Mouse (Mus musculus): ENCODE data around the gene Sycp2. TPM values are rescaled to one million over a fixed set of nuclear protein-coding genes. Genes with fewer than 3 reads are reported as not detected.
"Not testable (repeated sequence)": the region's sequence is repeated elsewhere in the genome, so short reads cannot be mapped to it uniquely, and the experiment has no call there.

The Sycp2 gene
- polyA plus RNA-seq, 1 experiment from 2014 or later = 0.04 TPM

DNA sequence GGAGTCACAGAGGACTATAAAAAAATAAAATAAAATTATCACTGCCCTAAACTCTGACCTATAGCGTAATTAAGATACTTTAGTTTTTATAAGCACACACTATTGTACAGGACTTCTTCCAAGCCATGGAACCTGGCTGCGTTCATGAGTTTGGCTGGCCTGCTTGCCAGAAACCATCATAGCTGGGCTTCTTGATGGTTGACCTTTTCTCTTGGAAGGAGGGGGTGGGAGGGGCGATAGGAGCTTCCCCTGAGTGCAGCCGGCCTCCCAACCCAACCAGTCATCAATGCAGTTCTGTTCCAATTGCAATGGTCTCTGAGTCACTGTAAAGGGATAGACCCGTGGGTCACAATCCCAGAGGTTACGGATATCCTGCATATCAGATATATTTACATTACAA is 2.8 kb upstream of the Sycp2 start:
- H3K27ac ChIP-seq (replicated peaks) = no peak overlapping the region
- H3K9me3 ChIP-seq (replicated peaks) = peaks cover 10% of the 10 kb centered on the region; the same call in 1 of the 2 replicates
- H3K4me1 ChIP-seq = peaks cover 20% of the 10 kb centered on the region
- WGBS = 86% methylated on average over 6 of the region's 6 CpGs
- DNase-seq (ENCODE audit: low spot score) = no peak
- H3K4me3 ChIP-seq = no peak overlapping the region
- H3K36me3 ChIP-seq = no peaks in the 10 kb centered on the region
- H3K27me3 ChIP-seq (ENCODE audit: low read depth, poor library complexity, severe bottlenecking) = peaks cover 40% of the 10 kb centered on the region

DNA sequence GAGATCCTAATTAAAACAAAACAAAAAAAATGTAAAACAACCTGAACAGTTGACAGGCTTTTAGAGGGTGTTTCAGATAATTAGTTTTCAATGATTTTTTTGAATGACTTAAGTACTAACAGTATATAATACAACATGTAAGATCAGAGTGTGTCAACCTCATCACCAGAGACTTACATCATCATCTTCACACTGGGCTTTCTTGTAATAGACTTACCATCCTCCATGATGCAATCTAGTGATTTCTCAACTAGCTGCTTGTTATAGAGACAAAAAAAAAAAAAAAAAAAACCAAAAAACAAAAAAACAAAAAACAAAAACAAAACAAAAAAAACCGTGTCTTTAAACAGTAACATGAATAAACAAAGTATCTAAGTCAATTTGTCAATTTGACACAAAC is 1.5 kb upstream of the Sycp2 start:
- no peak for DNase-seq (ENCODE audit: low spot score)
- peaks cover 28% of the 10 kb centered on the region for H3K27me3 ChIP-seq (ENCODE audit: low read depth, poor library complexity, severe bottlenecking)
- H3K27ac ChIP-seq (replicated peaks) = no peak overlapping the region
- H3K4me1 ChIP-seq = peaks cover 9% of the 10 kb centered on the region
- peaks cover 10% of the 10 kb centered on the region; the same call in 1 of the 2 replicates for H3K9me3 ChIP-seq (replicated peaks)
- 74% methylated on average over 1 of the region's 1 CpGs for WGBS
- no peaks in the 10 kb centered on the region for H3K36me3 ChIP-seq
- no peak overlapping the region for H3K4me3 ChIP-seq

DNA sequence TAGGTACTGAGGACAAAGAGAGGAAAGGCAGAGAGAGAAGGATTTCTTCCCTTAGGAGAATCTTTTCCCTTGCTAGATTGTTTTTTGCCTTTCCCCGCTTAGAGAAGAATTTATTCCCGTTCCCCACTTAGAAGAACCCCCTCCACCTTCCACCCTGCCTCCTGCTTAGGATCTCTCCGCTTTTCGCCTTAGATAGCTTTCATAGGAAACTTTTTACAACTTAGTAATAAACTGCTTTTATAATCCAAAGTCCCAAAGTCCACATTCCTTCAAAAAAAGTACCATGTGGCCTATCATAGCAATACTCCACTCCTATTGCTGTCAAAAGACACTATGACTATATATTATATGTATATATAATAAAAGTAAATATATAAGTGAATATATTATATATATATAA is 64.9 kb downstream of the Sycp2 start:
- no peak for DNase-seq (ENCODE audit: low spot score)
- 84% methylated on average over 4 of the region's 4 CpGs for WGBS
- no peaks in the 10 kb centered on the region for H3K4me1 ChIP-seq
- no peaks in the 10 kb centered on the region for H3K36me3 ChIP-seq
- no peaks in the 10 kb centered on the region for H3K9me3 ChIP-seq (replicated peaks)
- no peaks in the 10 kb centered on the region for H3K27me3 ChIP-seq (ENCODE audit: low read depth, poor library complexity, severe bottlenecking)
- H3K4me3 ChIP-seq = no peak overlapping the region
- no peak overlapping the region for H3K27ac ChIP-seq (replicated peaks)

DNA sequence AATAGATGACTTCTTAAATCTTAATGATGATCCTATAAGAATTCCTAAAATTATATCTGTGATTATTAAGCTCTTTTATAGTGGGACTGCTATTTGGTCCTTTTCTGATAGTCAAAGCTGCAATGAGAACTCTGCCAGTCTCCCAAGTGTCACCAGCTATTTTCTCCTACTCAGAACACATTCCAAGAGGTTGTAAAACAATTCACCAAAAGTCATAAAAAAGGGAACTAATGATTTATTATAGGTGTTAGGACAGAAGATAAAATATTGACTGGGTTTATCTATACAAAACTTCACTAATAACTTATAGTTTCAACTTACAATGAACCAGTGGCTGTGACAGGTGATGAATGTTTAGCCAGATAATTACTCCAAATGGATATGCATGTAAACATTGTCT is 65.4 kb downstream of the Sycp2 start:
- H3K4me1 ChIP-seq; H3K4me3 ChIP-seq; H3K36me3 ChIP-seq; H3K9me3 ChIP-seq (replicated peaks); H3K27me3 ChIP-seq (ENCODE audit: low read depth, poor library complexity, severe bottlenecking); DNase-seq (ENCODE audit: low spot score); H3K27ac ChIP-seq (replicated peaks): not testable (repeated sequence)

DNA sequence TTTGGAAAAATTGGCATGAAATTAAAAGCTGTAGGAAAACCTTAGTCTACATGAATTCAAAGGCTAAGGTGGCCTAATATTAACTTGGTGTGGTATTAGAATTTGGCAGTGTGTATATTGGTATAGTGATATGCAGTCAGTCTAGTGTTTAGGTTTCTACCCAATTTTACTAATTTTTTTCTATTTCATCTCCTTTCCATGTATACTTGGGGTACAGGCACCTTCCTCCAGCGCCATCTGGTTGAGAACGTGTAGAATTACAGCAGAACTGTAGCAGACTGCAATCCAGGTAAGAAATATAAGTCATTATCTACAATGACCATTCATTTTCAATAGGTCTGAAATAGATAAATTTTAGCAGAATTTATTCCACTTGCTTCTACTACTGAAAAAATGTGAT is 68.4 kb downstream of the Sycp2 start:
- Histone ChIP-seq H3K36me3 (no peaks in the 10 kb centered on the region), H3K4me3 (no peak overlapping the region), H3K27ac (replicated peaks) (no peak overlapping the region), H3K27me3 (ENCODE audit: low read depth, poor library complexity, severe bottlenecking) (no peaks in the 10 kb centered on the region), H3K9me3 (replicated peaks) (no peaks in the 10 kb centered on the region), H3K4me1 (no peaks in the 10 kb centered on the region)
- 0% methylated on average over 2 of the region's 2 CpGs for WGBS
- DNase-seq (ENCODE audit: low spot score) = no peak

DNA sequence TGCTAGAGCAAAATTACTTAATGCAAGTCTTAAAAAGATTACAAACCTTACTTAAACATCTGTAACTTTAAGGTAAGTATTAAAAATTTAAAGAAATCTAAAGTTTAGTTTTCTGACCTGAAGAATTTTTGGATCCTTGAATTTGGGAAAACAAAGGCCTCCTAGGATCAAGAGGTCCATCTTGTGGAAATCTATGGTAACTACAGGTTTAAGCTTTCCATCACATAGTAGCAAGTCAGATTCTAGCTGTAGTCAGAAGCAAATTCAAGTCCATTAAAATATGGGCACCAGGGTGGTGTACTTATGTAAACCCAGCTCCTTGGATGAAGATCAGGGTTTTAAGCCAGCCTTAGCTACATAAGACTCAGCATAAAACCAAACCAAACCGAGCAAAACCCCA is 69.6 kb downstream of the Sycp2 start:
- Histone ChIP-seq H3K27ac (replicated peaks) (no peak overlapping the region), H3K36me3 (no peaks in the 10 kb centered on the region), H3K27me3 (ENCODE audit: low read depth, poor library complexity, severe bottlenecking) (no peaks in the 10 kb centered on the region), H3K4me3 (no peak overlapping the region), H3K4me1 (no peaks in the 10 kb centered on the region), H3K9me3 (replicated peaks) (no peaks in the 10 kb centered on the region)
- 49% methylated on average over 1 of the region's 1 CpGs for whole genome bisulfite sequencing
- no peak for DNase-seq (ENCODE audit: low spot score)

DNA sequence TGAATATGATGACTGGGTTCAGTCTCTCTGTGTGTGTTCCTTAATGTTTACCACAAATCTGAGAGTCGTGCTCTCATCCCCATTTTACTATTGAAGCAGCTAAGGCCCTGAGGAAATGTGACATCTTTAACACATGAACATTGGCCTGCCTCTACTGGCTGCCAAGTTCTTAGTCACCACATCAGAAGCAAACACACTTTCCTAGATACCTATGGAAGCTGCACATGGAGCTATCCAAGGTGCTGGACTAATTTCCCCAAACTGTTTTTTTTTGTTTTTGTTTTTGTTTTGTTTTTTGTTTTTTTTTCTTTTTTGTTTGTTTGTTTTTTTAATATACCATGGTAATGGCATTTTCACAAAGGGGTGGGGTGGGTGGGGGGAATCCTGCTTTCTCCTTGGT is 77.5 kb downstream of the Sycp2 start:
- H3K4me1 ChIP-seq = peaks cover 13% of the 10 kb centered on the region
- no peak overlapping the region for H3K27ac ChIP-seq (replicated peaks)
- no peak overlapping the region for H3K4me3 ChIP-seq
- DNase-seq (ENCODE audit: low spot score) = no peak
- 76% methylated on average over 1 of the region's 1 CpGs for WGBS
- H3K9me3 ChIP-seq (replicated peaks) = no peaks in the 10 kb centered on the region
- no peaks in the 10 kb centered on the region for H3K36me3 ChIP-seq
- H3K27me3 ChIP-seq (ENCODE audit: low read depth, poor library complexity, severe bottlenecking) = no peaks in the 10 kb centered on the region

DNA sequence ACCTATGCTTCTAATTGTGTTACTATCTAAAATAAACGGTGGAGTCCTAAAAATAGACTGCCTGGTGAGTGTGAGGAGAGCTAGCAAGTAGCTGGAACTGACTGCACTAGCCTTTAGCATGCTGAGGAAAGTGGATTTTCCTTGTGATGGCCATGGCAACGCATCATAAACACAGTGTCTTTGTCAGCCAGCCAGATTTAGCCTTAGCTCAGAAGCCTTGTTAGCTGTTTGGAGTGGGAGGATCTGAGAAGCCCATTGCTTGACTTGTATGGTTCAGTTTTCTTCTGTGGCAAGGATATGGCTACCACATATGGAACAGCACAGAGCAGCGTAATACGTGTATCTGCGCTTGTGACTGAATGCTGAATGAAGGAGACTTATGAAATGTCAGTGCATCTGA is 77.9 kb downstream of the Sycp2 start:
- 88% methylated on average over 5 of the region's 5 CpGs for WGBS
- no peaks in the 10 kb centered on the region for H3K36me3 ChIP-seq
- H3K9me3 ChIP-seq (replicated peaks) = no peaks in the 10 kb centered on the region
- H3K27ac ChIP-seq (replicated peaks) = no peak overlapping the region
- no peak for DNase-seq (ENCODE audit: low spot score)
- peaks cover 13% of the 10 kb centered on the region for H3K4me1 ChIP-seq
- no peaks in the 10 kb centered on the region for H3K27me3 ChIP-seq (ENCODE audit: low read depth, poor library complexity, severe bottlenecking)
- H3K4me3 ChIP-seq = no peak overlapping the region

DNA sequence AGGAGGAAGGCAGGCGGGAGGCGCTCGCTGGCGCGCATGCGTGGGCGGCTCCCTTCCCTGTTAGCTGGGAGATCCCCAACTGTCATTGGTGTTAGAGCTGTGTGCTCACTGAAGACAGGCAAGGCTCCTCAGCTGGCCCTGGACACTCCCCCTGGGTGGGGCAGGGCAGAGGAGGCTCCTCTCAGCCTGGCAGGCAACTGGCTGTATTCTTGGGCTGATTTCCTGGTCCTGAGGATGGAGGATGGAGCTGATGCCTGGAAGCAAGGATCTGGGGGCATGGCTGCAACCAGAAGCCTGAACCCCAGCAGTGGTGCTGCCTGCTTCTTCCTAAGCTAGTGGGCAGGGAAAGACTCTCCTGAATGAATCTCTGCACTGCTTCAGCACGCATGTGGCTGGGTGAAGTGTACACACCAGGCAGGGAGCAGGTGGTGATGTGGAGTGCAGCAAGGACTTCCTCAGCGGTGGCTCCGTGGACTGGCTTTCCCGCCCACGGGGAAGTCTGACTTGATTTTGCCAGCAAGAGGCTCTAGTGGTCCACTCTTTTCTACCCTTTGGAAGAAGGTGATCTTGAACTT is 79.9 kb downstream of the Sycp2 start:
- Histone ChIP-seq H3K4me1 (peaks cover 13% of the 10 kb centered on the region), H3K27ac (replicated peaks) (peak overlapping the region; percentile 43; the same call in 1 of the 2 replicates), H3K9me3 (replicated peaks) (no peaks in the 10 kb centered on the region), H3K4me3 (peak overlapping the region; percentile 22), H3K27me3 (ENCODE audit: low read depth, poor library complexity, severe bottlenecking) (no peaks in the 10 kb centered on the region), H3K36me3 (no peaks in the 10 kb centered on the region)
- DNase-seq (ENCODE audit: low spot score) = peak; percentile 82
- 18% methylated on average over 12 of the region's 12 CpGs for WGBS

DNA sequence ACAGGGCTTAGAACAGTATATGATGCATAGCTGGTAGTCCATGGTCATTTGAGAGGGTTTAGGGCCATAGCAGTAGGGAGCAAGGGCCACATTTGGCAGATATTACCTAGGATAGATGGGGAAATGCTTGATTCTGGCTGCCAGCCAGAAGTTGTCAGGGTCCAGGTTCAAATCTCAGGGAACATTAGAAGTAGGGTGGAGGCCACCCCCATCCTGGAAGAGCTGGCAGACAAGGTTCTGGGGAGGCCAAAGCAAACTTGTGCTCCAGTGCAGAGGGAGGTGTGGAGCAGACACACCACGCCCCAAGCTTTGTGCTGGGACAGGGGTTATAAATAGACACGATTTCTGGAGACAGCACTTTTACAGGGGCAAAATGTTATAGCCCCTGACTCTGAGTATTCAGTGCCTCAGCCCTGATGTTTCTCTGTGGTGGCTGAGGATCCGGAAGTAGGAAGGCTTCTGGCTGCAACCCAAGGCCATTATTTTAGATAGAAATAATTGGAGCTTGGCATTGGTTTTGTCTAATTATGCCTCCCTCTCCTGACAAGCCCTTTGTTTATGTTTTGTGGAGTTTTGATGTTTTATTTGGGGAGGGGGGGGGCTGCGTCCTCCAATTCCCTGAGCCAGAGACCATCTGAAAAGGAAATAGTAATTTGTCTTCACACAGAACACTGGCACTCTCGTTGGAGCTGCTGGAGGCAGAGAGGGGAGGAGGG is 80.6 kb downstream of the Sycp2 start:
- 41% methylated on average over 5 of the region's 5 CpGs for WGBS
- peaks cover 13% of the 10 kb centered on the region for H3K4me1 ChIP-seq
- peak overlapping the region; percentile 43; the same call in 1 of the 2 replicates for H3K27ac ChIP-seq (replicated peaks)
- H3K4me3 ChIP-seq = peak overlapping the region; percentile 22; the same call in 1 of the 2 replicates
- H3K9me3 ChIP-seq (replicated peaks) = no peaks in the 10 kb centered on the region
- H3K27me3 ChIP-seq (ENCODE audit: low read depth, poor library complexity, severe bottlenecking) = no peaks in the 10 kb centered on the region
- H3K36me3 ChIP-seq = no peaks in the 10 kb centered on the region
- no peak for DNase-seq (ENCODE audit: low spot score)

DNA sequence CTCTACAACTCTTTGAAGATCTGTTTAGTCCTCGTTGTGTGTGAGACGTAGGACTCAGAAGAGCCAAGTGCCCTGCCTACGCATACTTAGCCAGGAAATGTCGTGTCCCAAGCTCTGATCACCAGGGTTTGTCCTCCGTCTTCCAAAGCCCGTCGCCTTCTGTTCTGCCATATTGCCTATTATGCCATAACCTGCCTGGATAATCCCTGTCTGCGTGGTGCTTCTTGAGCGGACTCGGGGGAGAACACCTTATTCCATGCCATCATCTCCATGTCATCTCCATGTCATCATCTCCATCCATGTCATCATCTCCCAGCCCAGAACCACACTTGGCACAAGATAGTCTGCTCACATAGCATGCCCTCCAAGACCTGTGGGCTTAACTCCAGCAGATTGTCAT is 81.4 kb downstream of the Sycp2 start:
- H3K27ac ChIP-seq (replicated peaks) = no peak overlapping the region
- DNase-seq (ENCODE audit: low spot score) = no peak
- H3K4me3 ChIP-seq = no peak overlapping the region
- no peaks in the 10 kb centered on the region for H3K27me3 ChIP-seq (ENCODE audit: low read depth, poor library complexity, severe bottlenecking)
- WGBS = 91% methylated on average over 10 of the region's 10 CpGs
- no peaks in the 10 kb centered on the region for H3K36me3 ChIP-seq
- no peaks in the 10 kb centered on the region for H3K9me3 ChIP-seq (replicated peaks)
- peaks cover 13% of the 10 kb centered on the region for H3K4me1 ChIP-seq

DNA sequence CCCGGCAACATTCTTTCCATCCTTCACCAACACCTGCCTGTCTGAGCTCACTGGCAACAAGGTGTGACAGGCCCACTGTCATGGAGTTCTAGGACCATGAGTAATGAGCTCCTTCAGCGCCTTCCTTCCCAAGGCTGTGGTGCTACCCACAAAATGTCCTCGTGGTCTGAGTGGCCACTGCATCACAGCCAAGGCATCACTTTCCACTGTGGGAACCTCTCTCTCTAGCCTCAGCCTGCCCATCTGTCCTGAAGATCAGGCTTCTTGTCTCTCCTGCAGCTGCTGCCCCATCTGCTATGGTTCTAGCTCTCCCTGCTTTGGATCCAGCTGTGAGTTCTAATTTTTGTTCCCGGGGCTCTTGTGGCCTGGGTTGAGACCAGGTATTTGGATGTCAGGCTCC is 82.7 kb downstream of the Sycp2 start:
- H3K27me3 ChIP-seq (ENCODE audit: low read depth, poor library complexity, severe bottlenecking) = no peaks in the 10 kb centered on the region
- peaks cover 13% of the 10 kb centered on the region for H3K4me1 ChIP-seq
- no peak for DNase-seq (ENCODE audit: low spot score)
- 82% methylated on average over 4 of the region's 4 CpGs for WGBS
- H3K9me3 ChIP-seq (replicated peaks) = no peaks in the 10 kb centered on the region
- no peak overlapping the region for H3K4me3 ChIP-seq
- no peaks in the 10 kb centered on the region for H3K36me3 ChIP-seq
- H3K27ac ChIP-seq (replicated peaks) = no peak overlapping the region

DNA sequence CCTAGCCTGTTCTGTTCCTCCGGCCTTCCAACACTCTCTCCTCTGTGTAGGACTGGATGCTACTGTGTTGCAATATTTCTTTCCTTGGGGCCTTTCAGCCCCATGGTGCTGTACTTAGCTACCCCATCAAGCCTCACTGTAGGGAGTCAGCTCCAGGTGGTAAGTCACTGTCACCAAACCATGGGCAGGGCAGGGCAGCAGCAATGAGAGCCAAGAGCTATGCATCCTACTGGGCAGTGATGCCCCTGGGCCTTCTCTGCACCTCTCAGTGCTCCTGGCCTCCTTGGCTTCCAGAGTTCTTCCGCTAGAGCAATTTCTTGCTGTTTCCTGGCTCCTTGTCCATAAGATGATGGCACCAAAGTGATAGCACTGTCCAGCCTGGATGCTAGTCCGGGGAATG is 83.1 kb downstream of the Sycp2 start:
- H3K27me3 ChIP-seq (ENCODE audit: low read depth, poor library complexity, severe bottlenecking) = no peaks in the 10 kb centered on the region
- no peak overlapping the region for H3K4me3 ChIP-seq
- H3K4me1 ChIP-seq = peaks cover 13% of the 10 kb centered on the region
- no peak overlapping the region for H3K27ac ChIP-seq (replicated peaks)
- no peaks in the 10 kb centered on the region for H3K36me3 ChIP-seq
- WGBS = 95% methylated on average over 3 of the region's 3 CpGs
- DNase-seq (ENCODE audit: low spot score) = no peak
- H3K9me3 ChIP-seq (replicated peaks) = no peaks in the 10 kb centered on the region

Measured in midbrain, embryonic 10.5 days (tissue).